Mouse (Mus musculus) myocyte (in vitro differentiated cells): Measurements from ENCODE around the gene Klra1. TPM values are rescaled to one million over a fixed set of nuclear protein-coding genes. Genes with fewer than 3 reads are reported as not detected.

Source experiments
- H3K27me3 ChIP-seq: one replicate; pipeline ENCODE4 v1.6.1; 2011; ENCODE audit not compliant: control insufficient read depth, insufficient read depth, insufficient read length
- H3K36me3 ChIP-seq: one replicate; pipeline ENCODE4 v1.6.1; 2011; ENCODE audit not compliant: control insufficient read depth, insufficient read depth
- H3K4me2 ChIP-seq: one replicate; pipeline ENCODE4 v1.6.1; 2011; ENCODE audit warnings: low read depth, control low read depth
- H3K4me3 ChIP-seq: one replicate; pipeline ENCODE4 v1.5.1; 2011; ENCODE audit warnings: mild to moderate bottlenecking, control low read depth, moderate library complexity
- H3K79me2 ChIP-seq: one replicate; pipeline ENCODE4 v1.6.1; 2011; ENCODE audit not compliant: control insufficient read depth, insufficient read depth
- H3ac ChIP-seq: one replicate; pipeline ENCODE4 v1.6.1; 2011; ENCODE audit not compliant: control insufficient read depth, insufficient read length
- CEBPB ChIP-seq: IDR thresholded peaks from 2 replicates; pipeline ENCODE4 v1.6.1; 2011; ENCODE audit warnings: mild to moderate bottlenecking, moderate library complexity; ENCODE audit not compliant: poor library complexity, insufficient read depth, severe bottlenecking
- E2F4 ChIP-seq: IDR thresholded peaks from one replicate; pipeline ENCODE4 v1.6.1; 2011; ENCODE audit warnings: mild to moderate bottlenecking, control low read depth, moderate library complexity; ENCODE audit not compliant: insufficient read depth
- MAX ChIP-seq: IDR thresholded peaks from one replicate; pipeline ENCODE4 v1.6.1; 2011; ENCODE audit warnings: low read depth, mild to moderate bottlenecking, control low read depth
- MYOD1 ChIP-seq, 3 experiments: IDR thresholded peaks; one replicate each; pipeline ENCODE4 v1.6.1; 2011; ENCODE audit warnings: control low read depth in 2 of 3, low read depth in 2 of 3, mild to moderate bottlenecking in 2 of 3, moderate library complexity in 1 of 3; ENCODE audit not compliant: insufficient read length in 2 of 3, control insufficient read depth in 1 of 3
- MYOG ChIP-seq, 3 experiments: IDR thresholded peaks; one replicate each; pipeline ENCODE4 v1.6.1; 2011; ENCODE audit warnings: control low read depth in 2 of 3, low read depth in 2 of 3, mild to moderate bottlenecking in 2 of 3; ENCODE audit not compliant: insufficient read length in 2 of 3, control insufficient read depth in 1 of 3, insufficient read depth in 1 of 3
- POLR2A ChIP-seq: IDR thresholded peaks from one replicate; pipeline ENCODE4 v1.6.1; 2011; ENCODE audit warnings: low read depth, mild to moderate bottlenecking, control low read depth, moderate library complexity; ENCODE audit not compliant: insufficient read length
- POLR2AphosphoS2 ChIP-seq: IDR thresholded peaks from one replicate; pipeline ENCODE4 v1.6.1; 2011; ENCODE audit warnings: low read depth, control low read depth; ENCODE audit not compliant: insufficient read length
- REST ChIP-seq: IDR thresholded peaks from one replicate; pipeline ENCODE4 v1.6.1; 2011; ENCODE audit warnings: mild to moderate bottlenecking, control low read depth, moderate library complexity; ENCODE audit not compliant: insufficient read depth, insufficient read length
- SRF ChIP-seq: IDR thresholded peaks from one replicate; pipeline ENCODE4 v1.6.1; 2011; ENCODE audit warnings: low read depth; ENCODE audit not compliant: control insufficient read depth, insufficient read length
- TCF12 ChIP-seq: IDR thresholded peaks from one replicate; pipeline ENCODE4 v1.6.1; 2011; ENCODE audit warnings: mild to moderate bottlenecking, control low read depth; ENCODE audit not compliant: poor library complexity, insufficient read depth, severe bottlenecking
- TCF3 ChIP-seq: IDR thresholded peaks from one replicate; pipeline ENCODE4 v1.6.1; 2011; ENCODE audit warnings: low read depth, control low read depth; ENCODE audit not compliant: insufficient read length
- USF1 ChIP-seq: IDR thresholded peaks from one replicate; pipeline ENCODE4 v1.6.1; 2011; ENCODE audit warnings: low read depth, mild to moderate bottlenecking, control low read depth, moderate library complexity
- polyA plus RNA-seq: library from polyadenylated mRNA; unstranded; fragments of >200 nt; fragmentation: generic; extraction: Trizol; gene quantifications from one replicate; pipeline ENCODE4 v1.2.1, GENCODE M21; 2012; ENCODE audit warnings: missing spikeins

Klra1 gene
- polyA plus RNA-seq, 1 experiment = not detected

DNA sequence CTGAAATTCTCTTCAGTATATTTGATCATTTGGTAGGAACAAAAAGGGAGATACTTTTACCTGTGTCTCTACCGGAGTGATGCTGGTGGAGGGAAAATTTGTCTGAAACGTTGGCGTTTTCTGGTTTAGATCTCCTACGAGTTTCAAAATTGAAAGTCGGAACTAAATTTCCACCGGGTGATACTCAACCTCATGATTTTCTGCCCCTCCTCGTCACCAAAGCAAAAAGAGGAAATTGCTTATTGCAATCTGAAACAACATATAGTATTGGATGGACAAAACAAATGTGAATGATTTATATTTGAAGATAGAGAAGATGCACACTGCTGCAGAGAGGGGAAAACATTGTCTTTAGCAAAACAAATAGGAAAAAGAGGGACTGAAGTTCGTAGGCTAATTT lies 49.3 kb downstream of the Klra1 start, which contains the start of gene Klra3:
TSS of gene Klra3 (minus strand) at position 164 of the 400 bp plus-strand sequence.
- H3K4me3 ChIP-seq = no peak within 1 kb of the TSS

More for the DNA sequence above, 49.3 kb downstream of the Klra1 start, which contains the start of gene Klra3:
- H3K36me3 ChIP-seq = no peaks in the 10 kb centered on the region
- H3K4me2 ChIP-seq = no peak within 1 kb of the TSS
- H3ac ChIP-seq = no peak within 1 kb of the TSS
- TF ChIP-seq MYOG (IDR thresholded peaks at IDR 0.05; ENCODE audit: control insufficient read depth in 1 of 3, insufficient read depth in 1 of 3, insufficient read length in 2 of 3, low read depth in 2 of 3) (no peak), REST (no peak), POLR2A (no peak), SRF (no peak), MYOD1 (IDR thresholded peaks at IDR 0.05; ENCODE audit: control insufficient read depth in 1 of 3, insufficient read length in 2 of 3, low read depth in 2 of 3) (no peak), POLR2AphosphoS2 (no peak), TCF3 (no peak), CEBPB (no peak), E2F4 (no peak), MAX (no peak), USF1 (no peak), TCF12 (no peak)
- no peaks in the 10 kb centered on the region for H3K79me2 ChIP-seq
- no peaks in the 10 kb centered on the region for H3K27me3 ChIP-seq

Other genes with a start within 250 kb of the Klra1 start
- gene Klra9, start 193.8 kb downstream of the Klra1 start, polyA plus RNA-seq = not detected
- not detected for gene Klra7, start 153.6 kb downstream of the Klra1 start, polyA plus RNA-seq
- not detected for gene Klra10, start 104.9 kb downstream of the Klra1 start, polyA plus RNA-seq
- not detected for gene Klra3, start 49.3 kb downstream of the Klra1 start, polyA plus RNA-seq